Mouse (Mus musculus) kidney, adult 2 months (tissue): Measurements from ENCODE around the gene Gm20741.

Experiments used
- CTCF ChIP-seq: fragments of 200-500 bp; conservative IDR thresholded peaks from 2 replicates; pipeline ENCODE4 v1.5.1; 2011; ENCODE audit warnings: low read depth, mild to moderate bottlenecking, control low read depth, low read length, moderate library complexity, mixed read lengths; ENCODE audit not compliant: insufficient read depth, insufficient read length
- POLR2A ChIP-seq: fragments of 200-500 bp; IDR thresholded peaks from one replicate; pipeline ENCODE4 v1.6.1; 2011; ENCODE audit warnings: low read depth, low read length, control low read depth

DNA sequence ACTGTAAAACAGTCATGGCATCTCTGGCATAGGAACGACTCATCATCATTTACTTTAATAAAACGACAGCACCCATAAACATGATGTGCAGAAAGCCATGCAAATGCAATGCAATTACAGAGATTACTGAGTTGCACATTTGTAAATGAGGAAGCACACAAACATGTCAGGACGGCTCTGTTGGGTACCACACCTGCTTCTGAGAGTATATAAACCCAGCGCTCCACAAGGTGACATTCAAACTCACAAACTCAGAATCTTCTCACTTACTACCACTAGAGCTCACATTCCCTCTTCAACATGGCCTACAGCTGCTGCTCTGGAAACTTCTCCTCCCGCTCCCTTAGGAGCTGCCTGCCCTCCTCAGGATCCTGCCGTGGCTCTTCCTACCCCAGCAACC lies 34.4 kb downstream of the Gm20741 start, which contains the start of gene Gm5965:
- no peak for TF ChIP-seq POLR2A
- TF ChIP-seq CTCF: no peak
